Mouse (Mus musculus) heart, embryonic 11.5 days (tissue): ENCODE measurements around the gene Depdc1a. TPM values are rescaled to one million over a fixed set of nuclear protein-coding genes. Genes with fewer than 3 reads are reported as not detected.
"Not testable (repeated sequence)": the region's sequence is repeated elsewhere in the genome, so short reads cannot be mapped to it uniquely, and the experiment has no call there.

Source experiments
- ATAC-seq: fragments of 200-750 bp; cut with Nextera tagmentation; replicated peaks from 2 replicates; pipeline ENCODE4 v1.8.0; 2017; ENCODE audit warnings: moderate library complexity; ENCODE audit not compliant: insufficient number of reproducible peaks, low FRiP score, low TSS enrichment
- H3K27ac ChIP-seq: fragments of 300-500 bp; sonication (generic); 2 replicates; pipeline ENCODE4 v1.5.1; 2014; ENCODE audit warnings: mild to moderate bottlenecking, low read depth, low read length
- H3K27me3 ChIP-seq: fragments of 300-500 bp; sonication (generic); 2 replicates; pipeline ENCODE4 v1.6.1; 2014; ENCODE audit warnings: mild to moderate bottlenecking, low read length, mixed read lengths; ENCODE audit not compliant: control insufficient read depth, insufficient read depth
- H3K36me3 ChIP-seq: fragments of 300-500 bp; sonication (generic); 2 replicates; pipeline ENCODE4 v1.6.1; 2014; ENCODE audit warnings: mild to moderate bottlenecking, low read length, moderate library complexity, mixed read lengths; ENCODE audit not compliant: control insufficient read depth, insufficient read depth
- H3K4me1 ChIP-seq: fragments of 300-500 bp; sonication (generic); 2 replicates; pipeline ENCODE4 v1.6.1; 2014; ENCODE audit warnings: low read length; ENCODE audit not compliant: control insufficient read depth, insufficient read depth
- H3K4me2 ChIP-seq: fragments of 300-500 bp; sonication (generic); 2 replicates; pipeline ENCODE4 v1.6.1; 2014; ENCODE audit warnings: mild to moderate bottlenecking, moderate library complexity
- H3K4me3 ChIP-seq: fragments of 300-500 bp; sonication (generic); 2 replicates; pipeline ENCODE4 v1.5.1; 2014; ENCODE audit warnings: low read depth, low read length
- H3K9ac ChIP-seq: fragments of 300-500 bp; sonication (generic); 2 replicates; pipeline ENCODE4 v1.6.1; 2014; ENCODE audit warnings: mild to moderate bottlenecking, low read depth, low read length, moderate library complexity
- H3K9me3 ChIP-seq: fragments of 300-500 bp; sonication (generic); replicated peaks from 2 replicates; pipeline ENCODE4 v1.6.1; 2016; ENCODE audit warnings: low read length; ENCODE audit not compliant: control insufficient read depth
- WGBS: fragments of 180-500 bp; shearing (Covaris S2); extraction: QIAGEN DNeasy Blood & Tissue Kit; methylation state at CpG from one replicate; pipeline ENCODE4 v1.1.7; 2014; ENCODE audit not compliant: insufficient replicate concordance; 5-methylcytosine and 5-hydroxymethylcytosine counted together
- polyA plus RNA-seq: library from polyadenylated mRNA; unstranded; fragments of >200 nt; fragmentation: Nextera tagmentation; extraction: Ambion mirVana; gene quantifications from 2 replicates; pipeline ENCODE4 v1.2.1, GENCODE M21; 2014

Gene Depdc1a
- 35.1 and 39.4 TPM in 2 replicates for polyA plus RNA-seq

DNA sequence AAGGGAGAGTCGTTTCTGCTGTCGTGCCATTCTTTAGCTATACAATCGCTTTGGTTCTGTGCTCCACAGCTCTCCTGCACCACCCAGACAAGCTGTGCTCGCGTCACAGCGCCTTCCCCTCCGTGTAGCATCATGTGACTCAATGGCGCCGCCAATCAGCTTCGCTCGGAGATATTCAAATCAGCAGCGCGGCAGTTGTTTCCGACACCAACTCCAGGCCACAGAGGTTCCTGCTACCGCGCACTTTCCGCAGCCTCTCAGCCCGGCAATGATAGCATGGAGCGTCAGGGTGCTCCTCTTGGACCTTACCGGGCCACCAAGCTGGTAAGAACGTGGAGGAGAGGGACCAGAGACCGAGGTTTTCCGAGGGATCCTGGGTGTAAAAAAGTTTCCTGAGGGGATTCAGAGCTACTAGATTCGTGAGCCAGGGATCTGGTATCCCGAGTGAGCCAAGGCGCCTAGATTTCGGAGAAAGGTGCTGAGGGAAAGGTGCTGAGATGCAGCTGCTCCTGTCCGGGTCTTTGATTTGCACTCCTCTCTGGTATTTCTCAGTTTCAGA, at the start of gene Depdc1a:
Gene Depdc1a, plus strand, starts transcription at position 191 of the 559 bp plus-strand sequence.
- Histone ChIP-seq H3K27ac (peak within 1 kb of the TSS; percentile 50; the same call in 1 of the 2 replicates), H3K9ac (peak within 1 kb of the TSS; percentile 79), H3K4me2 (peak within 1 kb of the TSS; percentile 71), H3K4me1 (0 out of 2 replicates have a peak, but pooled peaks cover 2% of the 10 kb centered on the region), H3K9me3 (no peaks in the 10 kb centered on the region), H3K36me3 (peaks cover 2% of the 10 kb centered on the region; the same call in 1 of the 2 replicates), H3K27me3 (no peaks in the 10 kb centered on the region), H3K4me3 (peak within 1 kb of the TSS; percentile 63)
- WGBS = under 1% methylated on average over 28 of the region's 28 CpGs
- ATAC-seq = peak; percentile 100

DNA sequence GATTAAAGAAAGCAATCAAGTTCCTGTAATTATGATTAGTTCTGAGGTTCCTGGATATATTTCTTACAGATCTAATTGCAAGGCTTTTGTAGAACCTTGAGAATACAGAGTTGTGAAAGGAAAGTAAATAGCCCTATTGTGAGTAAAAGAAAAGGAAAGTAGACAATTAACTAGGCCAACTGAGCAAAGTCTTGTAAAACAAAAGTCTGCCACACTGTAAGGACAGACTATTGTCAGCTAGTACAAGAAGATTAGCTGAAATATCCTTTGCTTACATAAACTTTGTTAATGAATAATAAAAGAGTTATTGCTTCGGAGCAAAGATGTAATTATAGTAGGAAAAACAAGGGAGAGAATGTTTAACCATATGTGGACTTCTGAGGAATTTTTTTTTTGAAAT, 25.2 kb upstream of the Depdc1a start:
- Histone ChIP-seq H3K4me1 (no peaks in the 10 kb centered on the region), H3K4me2 (no peak overlapping the region), H3K9me3 (no peaks in the 10 kb centered on the region), H3K4me3 (no peak overlapping the region), H3K9ac (no peak overlapping the region), H3K27me3 (no peaks in the 10 kb centered on the region), H3K36me3 (no peaks in the 10 kb centered on the region), H3K27ac (no peak overlapping the region)
- no peak for ATAC-seq
- WGBS = 58% methylated on average over 1 of the region's 1 CpGs

DNA sequence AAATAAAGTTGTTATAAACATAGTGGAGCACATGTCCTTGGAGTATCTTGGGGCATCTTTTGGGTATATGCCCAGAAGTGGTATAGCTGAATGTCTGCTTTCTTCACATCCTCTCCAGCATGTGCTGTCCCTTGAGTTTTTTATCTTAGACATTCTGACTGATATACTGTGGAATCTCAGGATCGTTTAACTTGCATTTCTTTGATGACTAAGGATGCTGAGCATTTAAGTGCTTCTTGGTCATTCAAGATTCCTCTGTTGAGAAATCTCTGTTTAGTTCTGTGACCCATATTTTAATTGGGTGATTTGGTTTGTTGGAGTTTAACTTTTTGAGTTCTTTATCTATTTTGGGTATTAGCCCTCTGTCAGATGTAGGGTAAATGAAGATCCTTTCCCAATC, 19.8 kb upstream of the Depdc1a start:
- H3K27ac ChIP-seq = no peak overlapping the region
- no peak overlapping the region for H3K9ac ChIP-seq
- H3K36me3 ChIP-seq = no peaks in the 10 kb centered on the region
- ATAC-seq = no peak
- WGBS = 65% methylated on average over 1 of the region's 1 CpGs
- H3K4me3 ChIP-seq = no peak overlapping the region
- H3K4me1 ChIP-seq = no peaks in the 10 kb centered on the region
- H3K9me3 ChIP-seq = no peaks in the 10 kb centered on the region
- no peak overlapping the region for H3K4me2 ChIP-seq
- no peaks in the 10 kb centered on the region for H3K27me3 ChIP-seq

DNA sequence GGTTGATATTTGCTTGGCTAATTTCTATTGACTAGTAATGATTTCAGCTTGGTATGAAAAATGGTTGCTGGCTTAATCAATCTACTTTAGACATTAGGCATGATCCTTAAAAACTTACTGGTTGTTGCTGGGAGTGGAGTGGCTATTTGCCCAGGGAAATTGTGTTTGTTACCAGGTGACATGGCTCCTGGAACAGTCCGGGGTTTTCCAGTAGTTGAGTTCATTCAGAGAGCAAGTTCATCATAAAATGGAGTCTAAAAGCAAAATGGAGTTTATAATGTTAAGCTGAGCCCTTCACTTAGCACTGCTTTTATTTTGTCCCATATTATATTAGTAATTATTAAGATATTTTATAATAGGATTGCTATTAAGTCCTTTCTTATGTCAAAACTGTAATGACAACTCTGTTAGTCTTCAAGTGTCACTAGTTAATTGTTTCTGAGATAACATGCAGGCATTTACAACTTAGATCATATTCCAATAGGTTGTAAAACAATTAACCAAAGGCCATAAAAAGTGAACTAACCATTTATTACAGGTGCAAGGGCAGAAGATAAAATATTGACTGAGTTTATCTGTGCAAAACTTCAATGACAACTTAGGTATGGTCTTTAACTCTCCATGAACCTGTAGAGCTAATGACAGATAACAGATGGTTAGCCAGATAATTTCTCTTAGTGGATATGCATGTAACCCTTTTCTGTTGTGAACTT, 17.8 kb upstream of the Depdc1a start:
- Histone ChIP-seq H3K27me3 (no peaks in the 10 kb centered on the region), H3K9me3 (no peaks in the 10 kb centered on the region), H3K27ac (no peak overlapping the region), H3K4me2 (no peak overlapping the region), H3K4me1 (no peaks in the 10 kb centered on the region), H3K4me3 (no peak overlapping the region), H3K9ac (no peak overlapping the region), H3K36me3 (no peaks in the 10 kb centered on the region)
- 86% methylated on average over 1 of the region's 1 CpGs for WGBS
- ATAC-seq = no peak

DNA sequence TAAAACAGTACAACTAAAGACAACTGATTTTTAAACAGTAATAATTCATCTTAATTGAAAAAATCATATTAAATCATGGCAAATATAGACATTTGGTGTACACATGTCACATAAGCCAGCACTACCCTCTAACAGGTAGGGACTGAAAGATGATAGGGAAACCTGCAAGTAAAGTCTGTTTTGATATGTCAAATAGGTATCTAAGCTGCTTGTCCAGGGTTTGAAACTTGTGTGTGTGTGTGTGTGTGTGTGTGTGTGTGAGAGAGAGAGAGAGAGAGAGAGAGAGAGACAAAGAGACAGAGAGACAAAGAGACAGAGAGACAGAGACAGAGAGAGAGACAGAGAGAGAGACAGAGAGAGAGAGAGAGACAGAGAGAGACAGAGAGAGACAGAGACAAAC, 524 bp upstream of the Depdc1a start:
- ATAC-seq, H3K4me1 ChIP-seq, H3K9me3 ChIP-seq, H3K27me3 ChIP-seq, H3K36me3 ChIP-seq: not testable (repeated sequence)
- Histone ChIP-seq H3K4me3 (peak overlapping the region; percentile 63), H3K9ac (peak overlapping the region; percentile 79), H3K4me2 (peak overlapping the region; percentile 71), H3K27ac (0 out of 2 replicates have a peak overlapping the region, but pooled peaks have one; percentile 50)

DNA sequence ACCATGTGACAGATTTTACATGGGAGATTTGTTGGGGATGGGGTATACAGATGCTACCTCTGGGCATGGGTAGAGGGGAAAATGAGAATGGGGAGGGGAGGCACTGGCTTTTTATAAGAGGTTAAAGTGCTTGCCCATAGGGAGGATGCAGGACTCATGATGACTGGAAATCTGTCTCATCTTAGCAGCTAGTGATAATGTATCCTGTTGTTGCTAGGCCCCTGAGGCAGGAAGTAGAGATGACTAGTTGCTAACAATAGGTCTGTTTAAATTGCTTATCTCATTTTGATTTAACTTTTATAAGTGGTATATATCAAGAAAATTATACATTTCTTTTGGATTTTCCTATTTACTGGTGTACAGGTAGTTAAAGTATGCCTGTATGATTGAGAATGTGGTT, 13.7 kb downstream of the Depdc1a start:
- H3K9ac ChIP-seq = no peak overlapping the region
- no peaks in the 10 kb centered on the region for H3K27me3 ChIP-seq
- H3K36me3 ChIP-seq = no peaks in the 10 kb centered on the region
- H3K4me2 ChIP-seq = no peak overlapping the region
- no peak overlapping the region for H3K4me3 ChIP-seq
- no peaks in the 10 kb centered on the region for H3K9me3 ChIP-seq
- no peak overlapping the region for H3K27ac ChIP-seq
- ATAC-seq = no peak
- no peaks in the 10 kb centered on the region for H3K4me1 ChIP-seq

DNA sequence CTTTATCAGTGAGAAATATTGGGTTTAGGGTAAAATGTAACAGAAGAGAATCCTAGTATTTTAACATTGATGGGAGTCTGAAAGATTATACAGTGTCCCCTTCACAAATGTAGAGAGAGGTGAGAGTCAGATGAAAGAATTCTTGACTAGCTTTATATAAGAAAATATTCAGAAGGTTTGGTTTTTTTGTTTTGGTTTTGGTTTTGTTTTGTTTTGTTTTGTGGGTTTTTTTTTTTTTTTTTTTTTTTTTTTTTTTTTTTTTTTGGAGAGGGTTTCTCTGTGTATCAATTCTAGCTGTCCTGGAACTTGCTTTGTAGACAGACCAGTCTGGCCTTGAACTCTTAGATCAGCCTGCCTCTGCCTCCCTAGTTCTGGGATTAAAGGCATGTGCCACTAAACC, 33.3 kb downstream of the Depdc1a start:
- H3K4me1 ChIP-seq = no peaks in the 10 kb centered on the region
- no peaks in the 10 kb centered on the region for H3K27me3 ChIP-seq
- no peak for ATAC-seq
- no peak overlapping the region for H3K4me2 ChIP-seq
- H3K9me3 ChIP-seq = no peaks in the 10 kb centered on the region
- peaks cover 2% of the 10 kb centered on the region; the same call in 1 of the 2 replicates for H3K36me3 ChIP-seq
- H3K4me3 ChIP-seq = no peak overlapping the region
- H3K27ac ChIP-seq = no peak overlapping the region
- H3K9ac ChIP-seq = no peak overlapping the region

DNA sequence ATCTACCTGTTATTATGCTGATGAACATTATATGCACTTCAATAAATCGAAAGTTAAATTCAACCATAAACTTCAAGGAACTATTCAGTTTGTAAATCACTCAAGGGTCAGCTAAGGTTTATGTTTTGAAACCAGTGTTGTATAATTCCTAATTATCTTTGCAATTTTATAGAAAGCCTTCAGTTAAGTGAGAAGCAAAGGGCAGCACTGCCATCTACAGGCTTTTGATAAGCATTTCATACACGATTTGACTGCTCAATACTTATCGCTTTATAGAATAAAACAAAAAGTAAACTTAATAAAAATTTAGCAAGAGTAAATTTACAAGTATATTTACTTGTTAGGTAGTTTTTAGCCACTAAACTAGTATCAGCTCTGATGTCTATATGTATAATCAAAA, 53.1 kb downstream of the Depdc1a start:
- Histone ChIP-seq H3K27ac (no peak overlapping the region), H3K27me3 (no peaks in the 10 kb centered on the region), H3K4me3 (no peak overlapping the region), H3K9ac (no peak overlapping the region), H3K4me2 (no peak overlapping the region), H3K36me3 (no peaks in the 10 kb centered on the region), H3K4me1 (no peaks in the 10 kb centered on the region), H3K9me3 (no peaks in the 10 kb centered on the region)
- WGBS = 68% methylated on average over 3 of the region's 3 CpGs
- ATAC-seq = no peak

DNA sequence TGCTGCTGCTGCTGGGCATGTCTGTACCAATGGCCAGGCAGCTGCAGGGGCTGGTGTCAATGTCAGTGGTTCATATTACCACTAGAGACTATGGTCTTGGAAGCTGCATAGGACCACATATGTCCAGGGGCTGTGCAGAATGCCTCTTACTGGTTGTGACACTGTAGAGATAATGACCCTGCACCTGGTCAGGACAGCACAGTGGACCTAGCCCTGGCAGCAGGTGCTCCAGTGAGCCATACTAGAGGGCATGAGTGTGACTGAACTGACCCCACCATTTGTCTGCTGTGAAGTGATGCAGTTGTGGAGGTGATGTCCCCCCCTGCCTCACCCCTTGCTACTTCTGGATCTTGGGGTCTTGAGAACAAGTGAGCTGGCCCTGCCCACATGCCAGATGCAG, 55.0 kb downstream of the Depdc1a start:
- H3K4me3 ChIP-seq = no peak overlapping the region
- H3K9ac ChIP-seq = no peak overlapping the region
- no peaks in the 10 kb centered on the region for H3K9me3 ChIP-seq
- H3K4me2 ChIP-seq = no peak overlapping the region
- no peaks in the 10 kb centered on the region for H3K27me3 ChIP-seq
- H3K4me1 ChIP-seq = no peaks in the 10 kb centered on the region
- no peaks in the 10 kb centered on the region for H3K36me3 ChIP-seq
- no peak overlapping the region for H3K27ac ChIP-seq
- no peak for ATAC-seq
